Mouse (Mus musculus): ENCODE results near the gene Cenps. TPM values are rescaled to one million over a fixed set of nuclear protein-coding genes. Genes with fewer than 3 reads are reported as not detected.
A peak's percentile ranks its signal among the peaks of the same experiment; 100 is the strongest.
"Not testable (repeated sequence)": the region's sequence is repeated elsewhere in the genome, so short reads cannot be mapped to it uniquely, and the experiment has no call there.

Gene Cenps
- total and polyA plus RNA-seq, 3 experiments: 0.96 to 8.3 (median 7.4) TPM

DNA sequence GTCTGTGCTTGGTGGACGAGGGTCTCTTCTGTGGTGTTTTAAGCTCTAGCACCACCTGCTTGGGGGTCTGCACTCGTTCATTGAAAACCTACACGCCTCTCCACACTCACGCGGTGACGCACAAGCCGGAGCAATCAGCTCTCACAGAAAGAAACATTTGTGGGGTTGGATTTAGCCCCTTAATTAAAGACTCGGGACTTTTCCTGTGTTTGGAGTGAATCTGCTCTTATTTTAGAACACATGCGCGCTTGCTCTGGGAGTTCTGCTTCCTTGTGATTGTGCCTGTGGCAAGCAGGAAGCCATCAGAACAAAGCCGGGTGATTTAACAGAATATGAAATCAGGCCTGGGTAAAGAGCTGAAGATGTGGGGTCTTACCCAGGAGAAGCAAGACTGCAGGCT lies 10.8 kb downstream of the Cenps start, which contains the start of gene Cort:
Gene Cort (minus strand): TSS at position 101 of the 400 bp plus-strand sequence.
- H3K27ac ChIP-seq: no peak within 1 kb of the TSS
- no peak within 1 kb of the TSS for H3K9ac ChIP-seq (ENCODE audit: low read depth, low read length)
- intact Hi-C loops (cut with DNase I): no loop called here
- no peaks in the 10 kb centered on the region for H3K79me2 ChIP-seq (replicated peaks; ENCODE audit: control insufficient read depth, insufficient read depth, low read length)
- DNase-seq: no peak
- H3K27me3 ChIP-seq (ENCODE audit: control insufficient read depth, insufficient read depth, low read length): no peaks in the 10 kb centered on the region
- WGBS: 70% methylated on average over 11 of the region's 11 CpGs
- H3K4me1 ChIP-seq (ENCODE audit: control insufficient read depth, insufficient read depth, low read length): no peaks in the 10 kb centered on the region
- no peak within 1 kb of the TSS for H3K4me3 ChIP-seq
- TF ChIP-seq EP300 (IDR thresholded peaks at IDR 0.05; ENCODE audit: insufficient read depth, low read depth, low read length): no peak
- TF ChIP-seq CTCF (IDR thresholded peaks at IDR 0.05): no peak
- no peak for TF ChIP-seq POLR2A (IDR thresholded peaks at IDR 0.05; ENCODE audit: insufficient read depth, low read depth, low read length)
- no peaks in the 10 kb centered on the region for H3K36me3 ChIP-seq (ENCODE audit: control insufficient read depth, insufficient read depth, low read length)

DNA sequence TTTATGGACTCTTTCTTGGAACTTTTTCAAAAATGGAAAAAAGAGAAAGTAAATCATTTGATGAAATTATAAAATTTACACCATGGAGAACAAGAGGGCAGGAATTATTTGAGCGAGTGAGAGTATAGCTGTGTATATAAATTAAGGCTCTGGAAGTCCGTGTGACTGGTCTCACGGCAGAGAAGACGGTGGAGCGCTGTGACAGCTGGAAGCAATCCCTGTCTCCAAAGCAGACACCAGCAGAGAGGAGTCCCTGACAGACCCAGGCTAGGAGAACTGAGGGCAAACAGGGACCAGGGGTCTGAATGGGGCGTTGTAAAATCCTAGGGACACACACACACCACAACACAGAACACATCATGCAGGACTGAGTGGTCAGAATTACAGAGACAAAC lies 11.3 kb downstream of the Cenps start:
- no peaks in the 10 kb centered on the region for H3K79me2 ChIP-seq (replicated peaks; ENCODE audit: control insufficient read depth, insufficient read depth, low read length)
- 85% methylated on average over 6 of the region's 6 CpGs for WGBS
- no peaks in the 10 kb centered on the region for H3K4me1 ChIP-seq (ENCODE audit: control insufficient read depth, insufficient read depth, low read length)
- no peaks in the 10 kb centered on the region for H3K27me3 ChIP-seq (ENCODE audit: control insufficient read depth, insufficient read depth, low read length)
- H3K9ac ChIP-seq (ENCODE audit: low read depth, low read length): no peak overlapping the region
- intact Hi-C loops (cut with DNase I): no loop called here
- H3K4me3 ChIP-seq: no peak overlapping the region
- H3K27ac ChIP-seq: no peak overlapping the region
- no peak for DNase-seq
- no peak for TF ChIP-seq EP300 (IDR thresholded peaks at IDR 0.05; ENCODE audit: insufficient read depth, low read depth, low read length)
- no peak for TF ChIP-seq CTCF (IDR thresholded peaks at IDR 0.05)
- TF ChIP-seq POLR2A (IDR thresholded peaks at IDR 0.05; ENCODE audit: insufficient read depth, low read depth, low read length): no peak
- no peaks in the 10 kb centered on the region for H3K36me3 ChIP-seq (ENCODE audit: control insufficient read depth, insufficient read depth, low read length)

DNA sequence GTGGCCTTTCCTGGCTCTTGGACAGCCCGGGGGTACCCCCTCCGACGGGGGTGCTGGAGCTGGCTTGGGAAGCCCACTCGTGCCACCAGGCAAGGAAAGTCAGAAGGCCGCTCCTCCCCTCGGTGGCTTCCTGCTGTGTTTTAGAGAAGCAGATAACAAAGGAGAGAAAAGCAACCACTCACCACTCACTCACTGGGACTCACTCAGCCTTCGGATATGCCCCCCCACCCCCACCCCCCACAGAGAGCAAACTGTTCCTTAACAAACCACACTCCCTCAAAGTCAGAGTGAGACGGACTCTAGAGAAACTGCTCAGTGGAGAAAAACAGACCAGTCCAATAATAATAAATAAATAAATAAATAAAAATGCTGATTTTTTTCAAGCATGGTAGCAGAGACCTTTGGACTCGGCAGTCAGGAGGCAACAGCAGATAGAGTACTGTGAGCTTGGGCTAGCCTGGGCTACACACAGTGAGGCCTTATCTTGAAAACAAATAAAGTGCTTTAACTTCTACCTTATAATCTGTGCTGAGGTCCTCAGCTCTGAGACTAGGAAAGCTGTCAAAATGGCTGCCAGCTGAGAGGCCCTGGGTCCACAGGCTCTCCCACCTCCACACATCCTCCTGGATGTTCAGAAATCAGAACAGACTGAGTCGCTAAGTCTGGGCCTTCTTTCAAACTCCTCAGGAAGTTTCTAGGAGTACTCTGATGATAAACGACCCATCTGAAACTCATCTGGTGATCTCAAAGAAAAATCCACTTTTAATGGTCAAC lies 11.9 kb downstream of the Cenps start:
- no peak overlapping the region for H3K9ac ChIP-seq (ENCODE audit: low read depth, low read length)
- H3K4me1 ChIP-seq (ENCODE audit: control insufficient read depth, insufficient read depth, low read length): no peaks in the 10 kb centered on the region
- no peak overlapping the region for H3K4me3 ChIP-seq
- no peaks in the 10 kb centered on the region for H3K27me3 ChIP-seq (ENCODE audit: control insufficient read depth, insufficient read depth, low read length)
- H3K27ac ChIP-seq: no peak overlapping the region
- WGBS: 65% methylated on average over 11 of the region's 11 CpGs
- no peak for TF ChIP-seq CTCF (IDR thresholded peaks at IDR 0.05)
- no peaks in the 10 kb centered on the region for H3K79me2 ChIP-seq (replicated peaks; ENCODE audit: control insufficient read depth, insufficient read depth, low read length)
- no peaks in the 10 kb centered on the region for H3K36me3 ChIP-seq (ENCODE audit: control insufficient read depth, insufficient read depth, low read length)
- DNase-seq: no peak
- intact Hi-C loops (cut with DNase I): no loop called here

DNA sequence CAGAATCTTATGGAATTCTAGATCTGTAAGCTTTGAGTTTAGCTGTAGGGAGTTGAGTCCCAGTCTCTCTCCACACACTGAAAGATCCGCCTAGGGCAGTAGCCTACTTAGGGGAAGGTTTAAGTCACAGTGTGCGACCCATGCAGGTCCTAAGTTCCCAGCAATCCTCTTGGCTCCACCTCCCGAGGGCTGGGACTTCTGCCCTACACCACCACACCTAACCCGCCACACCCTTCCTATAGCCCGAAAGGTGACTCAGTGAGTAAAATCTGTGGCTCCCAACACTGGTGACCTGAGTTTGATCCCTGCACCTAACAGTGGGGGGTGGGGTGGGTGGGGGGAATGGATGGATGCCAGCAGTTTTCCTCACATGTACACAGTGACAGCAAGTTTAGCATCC lies 14.0 kb downstream of the Cenps start:
- 65% methylated on average over 5 of the region's 5 CpGs for WGBS

DNA sequence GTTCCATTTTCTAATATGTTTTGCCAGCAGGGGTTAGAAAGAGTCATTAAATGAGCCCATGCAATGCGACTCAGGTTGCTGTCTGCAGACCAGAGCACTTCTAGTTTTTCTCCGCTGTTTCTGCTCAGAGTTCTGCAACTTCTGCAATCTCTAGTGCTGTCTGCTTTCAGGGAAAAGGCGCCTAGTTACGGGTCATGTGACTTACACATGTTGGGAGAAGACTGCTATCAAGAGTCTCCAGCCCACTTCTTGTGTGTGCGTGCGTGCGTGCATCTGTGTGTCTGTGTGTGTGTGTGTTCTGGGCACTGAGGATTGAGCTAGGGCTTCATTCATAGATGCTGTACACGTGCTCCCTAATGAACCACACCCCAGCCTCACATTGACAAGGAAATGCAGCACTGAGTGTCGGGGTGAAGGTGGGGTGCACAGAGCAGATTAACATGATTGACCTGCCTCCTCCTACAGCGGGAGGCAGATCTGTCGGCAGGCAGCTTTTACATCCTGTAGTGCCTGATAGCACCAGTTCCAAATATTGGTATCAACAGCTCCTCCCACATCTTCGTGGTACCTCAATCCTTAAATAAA lies 17.4 kb downstream of the Cenps start:
- H3K36me3 ChIP-seq (ENCODE audit: control insufficient read depth, insufficient read depth, low read length); DNase-seq: not testable (repeated sequence)

More for the DNA sequence above, 14.0 kb downstream of the Cenps start:
- no peaks in the 10 kb centered on the region for H3K36me3 ChIP-seq (ENCODE audit: control insufficient read depth, insufficient read depth, low read length)
- no peaks in the 10 kb centered on the region for H3K4me1 ChIP-seq (ENCODE audit: control insufficient read depth, insufficient read depth, low read length)
- no peak for TF ChIP-seq CTCF (IDR thresholded peaks at IDR 0.05)
- TF ChIP-seq EP300 (IDR thresholded peaks at IDR 0.05; ENCODE audit: insufficient read depth, low read depth, low read length): no peak
- no peak for TF ChIP-seq POLR2A (IDR thresholded peaks at IDR 0.05; ENCODE audit: insufficient read depth, low read depth, low read length)
- H3K4me3 ChIP-seq: no peak overlapping the region
- no peaks in the 10 kb centered on the region for H3K27me3 ChIP-seq (ENCODE audit: control insufficient read depth, insufficient read depth, low read length)
- intact Hi-C loops (cut with DNase I): no loop called here
- H3K9ac ChIP-seq (ENCODE audit: low read depth, low read length): no peak overlapping the region
- no peak for DNase-seq
- no peaks in the 10 kb centered on the region for H3K79me2 ChIP-seq (replicated peaks; ENCODE audit: control insufficient read depth, insufficient read depth, low read length)
- H3K27ac ChIP-seq: no peak overlapping the region

DNA sequence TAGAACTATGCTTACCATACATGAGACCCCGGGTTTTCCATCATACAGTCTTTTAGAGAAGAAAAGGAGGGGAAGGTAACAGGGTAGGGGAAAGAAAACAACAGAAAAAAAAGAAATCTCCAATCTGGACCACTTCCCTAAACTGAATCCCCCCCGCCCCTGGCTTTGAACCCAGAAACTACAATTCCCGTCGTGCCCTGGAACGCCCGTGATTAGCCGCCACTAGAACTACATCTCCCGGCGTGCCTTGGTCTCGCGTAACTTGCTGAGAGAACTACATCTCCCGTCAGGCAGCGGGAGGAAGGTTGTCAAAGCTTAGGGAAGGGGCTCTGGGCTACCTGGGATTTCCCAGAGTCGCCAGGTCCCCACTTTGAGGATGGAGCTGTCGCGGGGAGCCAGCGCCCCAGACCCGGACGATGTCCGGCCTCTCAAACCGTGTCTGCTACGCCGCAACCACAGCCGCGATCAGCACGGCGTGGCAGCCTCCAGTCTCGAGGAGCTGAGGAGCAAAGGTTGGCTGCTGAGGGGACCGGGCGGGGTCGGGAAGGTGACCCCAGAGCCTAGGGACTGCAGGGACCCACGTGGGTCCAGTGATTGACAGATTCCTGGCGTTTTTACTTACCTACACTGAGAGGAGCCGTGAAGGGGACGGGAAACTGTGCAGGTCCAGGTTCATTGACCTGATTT lies 33.4 kb downstream of the Cenps start, which contains the start of gene Dffa:
Gene Dffa (plus strand): TSS at position 272 of the 687 bp plus-strand sequence.
- peak within 1 kb of the TSS; percentile 81 for H3K27ac ChIP-seq

More for the DNA sequence above, 17.4 kb downstream of the Cenps start:
- H3K9ac ChIP-seq (ENCODE audit: low read depth, low read length); H3K4me3 ChIP-seq; H3K4me1 ChIP-seq (ENCODE audit: control insufficient read depth, insufficient read depth, low read length); H3K27ac ChIP-seq; H3K79me2 ChIP-seq (replicated peaks; ENCODE audit: control insufficient read depth, insufficient read depth, low read length); H3K27me3 ChIP-seq (ENCODE audit: control insufficient read depth, insufficient read depth, low read length); intact Hi-C loops (cut with DNase I): not testable (repeated sequence)
- 74% methylated on average over 12 of the region's 12 CpGs for WGBS

More for the DNA sequence above, 33.4 kb downstream of the Cenps start, which contains the start of gene Dffa:
- H3K4me1 ChIP-seq (ENCODE audit: control insufficient read depth, insufficient read depth, low read length): peaks cover 3% of the 10 kb centered on the region
- H3K79me2 ChIP-seq (replicated peaks; ENCODE audit: control insufficient read depth, insufficient read depth, low read length): peaks cover 2% of the 10 kb centered on the region; the same call in 1 of the 2 replicates
- intact Hi-C loops (cut with DNase I): no loop called here
- H3K27me3 ChIP-seq (ENCODE audit: control insufficient read depth, insufficient read depth, low read length): no peaks in the 10 kb centered on the region
- TF ChIP-seq POLR2A (IDR thresholded peaks at IDR 0.05; ENCODE audit: insufficient read depth, low read depth, low read length): peak; percentile 81
- TF ChIP-seq CTCF (IDR thresholded peaks at IDR 0.05): peak; percentile 57
- no peak for TF ChIP-seq EP300 (IDR thresholded peaks at IDR 0.05; ENCODE audit: insufficient read depth, low read depth, low read length)
- DNase-seq: peak; percentile 92 to 96
- peak within 1 kb of the TSS; percentile 91 for H3K9ac ChIP-seq (ENCODE audit: low read depth, low read length)
- H3K4me3 ChIP-seq: peak within 1 kb of the TSS; percentile 71
- under 1% methylated on average over 35 of the region's 35 CpGs for WGBS
- H3K36me3 ChIP-seq (ENCODE audit: control insufficient read depth, insufficient read depth, low read length): no peaks in the 10 kb centered on the region
